Mouse (Mus musculus) C2C12 (cell line): ENCODE results near the gene Sult1c2.

Source experiments
- CEBPB ChIP-seq: IDR thresholded peaks from one replicate; pipeline ENCODE4 v1.6.1; 2011; ENCODE audit warnings: low read depth, mild to moderate bottlenecking, control low read depth, moderate library complexity
- CTCF ChIP-seq: IDR thresholded peaks from one replicate; pipeline ENCODE4 v1.5.1; 2011; ENCODE audit not compliant: control insufficient read depth, insufficient read depth, insufficient read length
- FOSL1 ChIP-seq: IDR thresholded peaks from one replicate; pipeline ENCODE4 v1.8.0; 2011; ENCODE audit warnings: mild to moderate bottlenecking, low read length; ENCODE audit not compliant: poor library complexity, insufficient read depth, severe bottlenecking
- MYOD1 ChIP-seq: IDR thresholded peaks from one replicate; pipeline ENCODE4 v1.6.1; 2011; ENCODE audit warnings: low read depth; ENCODE audit not compliant: control insufficient read depth, insufficient read length
- MYOG ChIP-seq: IDR thresholded peaks from one replicate; pipeline ENCODE4 v1.6.1; 2011; ENCODE audit not compliant: control insufficient read depth, insufficient read length; ENCODE audit errors: extremely low read depth
- USF1 ChIP-seq: IDR thresholded peaks from one replicate; pipeline ENCODE4 v1.6.1; 2011; ENCODE audit warnings: low read depth, mild to moderate bottlenecking, control low read depth, moderate library complexity

- TF ChIP-seq MYOD1 (no peak), CTCF (no peak), CEBPB (no peak), USF1 (no peak), MYOG (no peak), FOSL1 (no peak)
Observed at GRCm38 (mm10) chr17:53846206-53846605, at the start of gene Sult1c2.
